Mouse (Mus musculus) heart, adult 11 months (tissue): Measurements from ENCODE around the gene Gm17349.
"Not testable (repeated sequence)": the region's sequence is repeated elsewhere in the genome, so short reads cannot be mapped to it uniquely, and the experiment has no call there.

Experiments used
- DNase-seq: peaks from one replicate; pipeline ENCODE4 v3.0.0; 2022

Gm17349 gene

GRCm38 (mm10) chr15:99705440-99706048, at the start of gene Gm17349:
Gm17349 (minus strand) TSS chr15:99705490.
- DNase-seq: peak; percentile 95

- no peak for DNase-seq
These were observed 48.9 kb upstream of the Gm17349 start for GRCm38 (mm10) chr15:99754204-99754603.

- peak; percentile 93 for DNase-seq
These were observed 34.9 kb upstream of the Gm17349 start for GRCm38 (mm10) chr15:99740229-99740628.

GRCm38 (mm10) chr15:99736675-99737074, 31.4 kb upstream of the Gm17349 start:
- DNase-seq: no peak

- peak; percentile 100 for DNase-seq
These were observed 30.3 kb upstream of the Gm17349 start for GRCm38 (mm10) chr15:99735631-99736030.

GRCm38 (mm10) chr15:99733186-99733585, 27.9 kb upstream of the Gm17349 start:
- no peak for DNase-seq

- DNase-seq: no peak
These were observed 26.4 kb upstream of the Gm17349 start for GRCm38 (mm10) chr15:99731678-99732077.

- DNase-seq: no peak
These were observed 25.9 kb upstream of the Gm17349 start for GRCm38 (mm10) chr15:99731167-99731566.

- no peak for DNase-seq
These were observed 23.9 kb upstream of the Gm17349 start for GRCm38 (mm10) chr15:99729056-99729783.

GRCm38 (mm10) chr15:99728211-99728610, 22.9 kb upstream of the Gm17349 start:
- peak; percentile 92 for DNase-seq

- DNase-seq: no peak
These were observed 22.2 kb upstream of the Gm17349 start for GRCm38 (mm10) chr15:99727525-99727924.

GRCm38 (mm10) chr15:99727039-99727438, 21.7 kb upstream of the Gm17349 start:
- DNase-seq: not testable (repeated sequence)

- DNase-seq: no peak
These were observed 21.3 kb upstream of the Gm17349 start for GRCm38 (mm10) chr15:99726549-99726948.

GRCm38 (mm10) chr15:99725341-99726155, 20.3 kb upstream of the Gm17349 start, which contains the start of gene Cox14:
Cox14 (plus strand) TSS chr15:99725618.
- peak; percentile 100 for DNase-seq

- peak; percentile 98 for DNase-seq
These were observed 19.2 kb upstream of the Gm17349 start for GRCm38 (mm10) chr15:99724292-99725021.

GRCm38 (mm10) chr15:99723515-99724291, 18.4 kb upstream of the Gm17349 start:
- peak; percentile 99 for DNase-seq

GRCm38 (mm10) chr15:99723120-99723514, 17.8 kb upstream of the Gm17349 start:
- peak; percentile 95 for DNase-seq

GRCm38 (mm10) chr15:99721921-99722743, 16.8 kb upstream of the Gm17349 start:
- peak; percentile 93 for DNase-seq

- no peak for DNase-seq
These were observed 14.6 kb upstream of the Gm17349 start for GRCm38 (mm10) chr15:99719865-99720264.

- DNase-seq: peak; percentile 90
These were observed 13.3 kb upstream of the Gm17349 start for GRCm38 (mm10) chr15:99718461-99719021.
